Comparison of ENCODE assay signal across 8 mouse cellular contexts in the genomic region with DNA sequence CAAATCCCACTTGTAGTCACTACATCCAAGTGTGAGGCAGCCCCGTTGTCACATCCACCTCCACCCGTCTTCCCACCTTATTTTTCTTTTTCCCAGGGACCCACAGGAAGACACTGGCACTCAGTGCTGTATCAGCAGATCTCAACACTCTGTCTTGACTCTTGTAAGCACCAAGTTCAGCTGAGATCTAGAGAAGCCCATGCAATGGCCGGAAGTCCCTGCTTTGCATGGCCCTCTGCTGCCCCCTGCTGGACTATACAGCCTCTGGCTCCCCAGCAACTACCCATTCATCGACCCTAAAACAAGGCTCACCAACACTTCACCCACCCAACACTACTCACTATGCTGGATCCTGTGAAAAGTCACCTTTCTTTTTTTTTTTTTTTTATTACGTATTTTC. TPM values are rescaled to one million over a fixed set of nuclear protein-coding genes. Genes with fewer than 3 reads are reported as not detected.
A peak's percentile ranks its signal among the peaks of the same experiment; 100 is the strongest.
DNase-seq lines count a peak whose midpoint lies in the region; ATAC-seq and TF ChIP-seq lines count a peak whose summit lies in the region.

No protein-coding gene starts in this region.

- DNase-seq in 3134 (ENCODE audit: extremely low read depth, insufficient read length, low spot score) = peak; percentile 47
- DNase-seq in adrenal gland, postnatal 25 days = peak; percentile 91
- DNase-seq in embryonic facial prominence, embryonic 14.5 days (ENCODE audit: low spot score) = peak; percentile 93
- DNase-seq in heart, adult 9 months (ENCODE audit: low spot score in 2 of 2) = peak; percentile 67 to 80
- peak; percentile 87 for DNase-seq in limb, embryonic 14.5 days (ENCODE audit: low spot score)
- peak; percentile 57 to 75 for DNase-seq in monocyte, adult 2 months (ENCODE audit: low read depth in 1 of 2, low spot score in 2 of 2)
- peak; percentile 85 to 86 for DNase-seq in spleen, postnatal 36 days (ENCODE audit: low spot score in 2 of 2)

- H3K9ac ChIP-seq in embryonic facial prominence, embryonic 14.5 days (ENCODE audit: low read depth, low read length) = no peak overlapping the region
- no peak overlapping the region for H3K9ac ChIP-seq in kidney, embryonic 14.5 days (ENCODE audit: low read depth, low read length)
- no peak overlapping the region for H3K9ac ChIP-seq in limb, embryonic 14.5 days (ENCODE audit: low read depth, low read length, severe bottlenecking)

- no peak for TF ChIP-seq POLR2A in limb, embryonic 14.5 days (IDR thresholded peaks at IDR 0.05; ENCODE audit: borderline replicate concordance, extremely low read depth, insufficient read depth, insufficient read length)

- H3K27me3 ChIP-seq in embryonic facial prominence, embryonic 14.5 days (replicated peaks; ENCODE audit: control insufficient read depth, insufficient read depth, low read length) = no peaks in the 10 kb centered on the region
- H3K27me3 ChIP-seq in kidney, embryonic 14.5 days (ENCODE audit: control insufficient read depth, insufficient read depth, low read length) = no peaks in the 10 kb centered on the region
- no peaks in the 10 kb centered on the region for H3K27me3 ChIP-seq in limb, embryonic 14.5 days (ENCODE audit: control insufficient read depth, insufficient read depth, low read length)

- H3K27ac ChIP-seq in embryonic facial prominence, embryonic 14.5 days (replicated peaks; ENCODE audit: low read depth, low read length) = no peak overlapping the region
- no peak overlapping the region for H3K27ac ChIP-seq in kidney, embryonic 14.5 days (ENCODE audit: low read depth, low read length)
- no peak overlapping the region for H3K27ac ChIP-seq in limb, embryonic 14.5 days (replicated peaks; ENCODE audit: low read depth, low read length)

- no peak overlapping the region for H3K4me2 ChIP-seq in embryonic facial prominence, embryonic 14.5 days (ENCODE audit: low read depth, low read length)
- no peak overlapping the region for H3K4me2 ChIP-seq in kidney, embryonic 14.5 days (replicated peaks; ENCODE audit: low read depth, low read length)
- H3K4me2 ChIP-seq in limb, embryonic 14.5 days (replicated peaks; ENCODE audit: low read depth, low read length, severe bottlenecking) = no peak overlapping the region

- no peak overlapping the region for H3K4me3 ChIP-seq in embryonic facial prominence, embryonic 14.5 days (ENCODE audit: low read depth, low read length)
- no peak overlapping the region for H3K4me3 ChIP-seq in kidney, embryonic 14.5 days (ENCODE audit: low read length)
- H3K4me3 ChIP-seq in limb, embryonic 14.5 days (replicated peaks; ENCODE audit: low read length) = no peak overlapping the region

- peak; percentile 82; the same call in 1 of the 2 replicates for ATAC-seq in embryonic facial prominence, embryonic 14.5 days (ENCODE audit: low read depth)
- peak; percentile 90 for ATAC-seq in kidney, embryonic 14.5 days (ENCODE audit: low FRiP score, low TSS enrichment)
- ATAC-seq in limb, embryonic 14.5 days (ENCODE audit: low FRiP score, low read depth) = peak; percentile 82

- H3K36me3 ChIP-seq in embryonic facial prominence, embryonic 14.5 days (ENCODE audit: control insufficient read depth, insufficient read depth, low read length) = no peaks in the 10 kb centered on the region
- no peaks in the 10 kb centered on the region for H3K36me3 ChIP-seq in kidney, embryonic 14.5 days (ENCODE audit: control insufficient read depth, insufficient read depth, low read length)
- H3K36me3 ChIP-seq in limb, embryonic 14.5 days (ENCODE audit: control insufficient read depth, insufficient read depth, low read length) = no peaks in the 10 kb centered on the region

- 33% methylated on average over 5 of the region's 5 CpGs for WGBS in embryonic facial prominence, embryonic 14.5 days
- 20% methylated on average over 5 of the region's 5 CpGs for WGBS in kidney, embryonic 14.5 days
- 24% methylated on average over 5 of the region's 5 CpGs for WGBS in limb, embryonic 14.5 days

- H3K9me3 ChIP-seq in embryonic facial prominence, embryonic 14.5 days (ENCODE audit: control insufficient read depth, low read length) = no peaks in the 10 kb centered on the region
- no peaks in the 10 kb centered on the region for H3K9me3 ChIP-seq in kidney, embryonic 14.5 days (ENCODE audit: control insufficient read depth, low read length)
- no peaks in the 10 kb centered on the region for H3K9me3 ChIP-seq in limb, embryonic 14.5 days (ENCODE audit: control insufficient read depth, low read length)

- no peaks in the 10 kb centered on the region for H3K4me1 ChIP-seq in embryonic facial prominence, embryonic 14.5 days (ENCODE audit: control insufficient read depth, insufficient read depth, low read length)
- H3K4me1 ChIP-seq in kidney, embryonic 14.5 days (ENCODE audit: control insufficient read depth, insufficient read depth, low read length) = no peaks in the 10 kb centered on the region
- H3K4me1 ChIP-seq in limb, embryonic 14.5 days (ENCODE audit: control insufficient read depth, insufficient read depth, low read length) = no peaks in the 10 kb centered on the region

RNA-seq across cellular contexts. Expression of gene Ctr9, which starts 13.9 kb away (rescaled TPM):
- total RNA-seq in adrenal gland, postnatal 25 days (2021) = 48.6 and 53.9 TPM in 2 replicates
- polyA plus RNA-seq in embryonic facial prominence, embryonic 14.5 days (2014; fragmentation: Nextera tagmentation; extraction: Ambion mirVana) = 59.4 and 62.7 TPM in 2 replicates
- 37.9 and 75.7 TPM in 2 replicates for polyA plus RNA-seq in kidney, embryonic 14.5 days (2014; fragmentation: Nextera tagmentation; extraction: Ambion mirVana)
- polyA plus RNA-seq in limb, embryonic 14.5 days (2012; rRNA removed) = 29.8 and 36.0 TPM in 2 replicates
- polyA plus RNA-seq in limb, embryonic 14.5 days (2014; fragmentation: Nextera tagmentation; extraction: Ambion mirVana) = 57.6 and 67.0 TPM in 2 replicates

RNA-seq across cellular contexts. Expression of gene Mrvi1, which starts 32.6 kb away (rescaled TPM):
- total RNA-seq in adrenal gland, postnatal 25 days (2021) = 6.0 and 9.1 TPM in 2 replicates
- 1.8 and 3.0 TPM in 2 replicates for polyA plus RNA-seq in embryonic facial prominence, embryonic 14.5 days (2014; fragmentation: Nextera tagmentation; extraction: Ambion mirVana)
- polyA plus RNA-seq in kidney, embryonic 14.5 days (2014; fragmentation: Nextera tagmentation; extraction: Ambion mirVana) = 8.0 and 15.1 TPM in 2 replicates
- 1.2 and 2.1 TPM in 2 replicates for polyA plus RNA-seq in limb, embryonic 14.5 days (2012; rRNA removed)
- polyA plus RNA-seq in limb, embryonic 14.5 days (2014; fragmentation: Nextera tagmentation; extraction: Ambion mirVana) = 0.76 and 1.0 TPM in 2 replicates
